Mouse (Mus musculus): ENCODE data around the gene Nedd9.
A peak's percentile ranks its signal among the peaks of the same experiment; 100 is the strongest.

The Nedd9 gene

DNA sequence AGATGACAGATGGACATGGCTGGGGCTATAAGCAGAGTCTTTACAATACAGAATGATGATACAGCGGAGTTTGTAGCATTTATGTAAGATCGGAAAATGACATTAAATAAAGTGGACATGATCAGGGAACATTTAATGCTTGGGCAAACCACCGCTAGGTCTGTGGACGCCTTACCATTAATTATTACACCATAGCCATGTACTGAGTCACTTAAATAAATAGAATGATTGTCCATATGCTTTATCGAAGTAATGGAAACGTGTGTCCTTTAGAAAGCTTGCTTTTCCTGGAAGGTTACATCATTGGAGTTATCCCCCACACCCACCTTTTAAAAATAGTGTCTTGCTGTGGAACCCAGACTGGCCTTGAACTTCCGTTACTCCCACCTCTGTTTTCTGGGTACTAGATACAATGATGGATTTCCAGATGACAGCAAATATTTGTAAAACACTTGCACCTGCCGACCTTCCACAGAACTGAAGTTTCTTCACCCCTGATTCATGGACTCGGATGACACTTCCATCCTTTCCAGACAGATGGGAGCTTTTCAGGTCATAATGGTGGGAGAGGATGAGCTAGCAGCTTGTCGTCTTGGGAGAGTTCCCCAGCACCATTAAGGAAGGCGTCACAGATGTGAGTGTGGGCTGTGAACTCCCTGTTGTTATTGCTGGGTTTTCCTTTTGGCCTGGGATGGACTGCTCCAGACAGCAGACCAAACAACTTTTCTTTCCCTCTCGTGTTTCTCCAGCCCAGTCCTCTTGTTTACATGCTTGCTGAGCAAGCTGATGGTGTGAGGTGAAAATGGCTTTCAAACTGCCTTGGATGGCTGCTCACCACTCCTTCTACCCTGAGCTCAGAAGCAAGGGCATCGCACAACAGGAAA lies 76.7 kb downstream of the Nedd9 start:
- DNase-seq (ENCODE audit: inconsistent ontology term) = no peak

DNA sequence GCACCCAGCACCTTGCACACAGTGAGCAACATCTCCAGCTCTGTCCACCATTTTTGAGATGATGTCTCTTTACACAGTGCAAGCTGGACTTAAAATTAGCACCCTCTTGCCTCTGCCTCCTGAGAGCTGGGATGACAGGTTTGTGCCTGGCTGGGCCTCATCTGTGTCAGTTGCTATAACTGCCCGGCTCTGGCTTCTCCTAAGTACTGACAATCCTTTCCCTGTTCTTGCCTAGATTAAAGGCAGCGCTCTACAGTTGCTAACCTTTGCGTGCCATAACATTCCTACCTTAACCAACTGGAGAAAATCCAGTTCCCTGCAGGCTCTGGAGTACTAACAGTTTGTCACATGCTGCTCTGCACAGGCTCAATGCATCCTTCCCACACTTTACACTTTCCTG lies 77.9 kb downstream of the Nedd9 start:
- DNase-seq (ENCODE audit: inconsistent ontology term) = no peak

DNA sequence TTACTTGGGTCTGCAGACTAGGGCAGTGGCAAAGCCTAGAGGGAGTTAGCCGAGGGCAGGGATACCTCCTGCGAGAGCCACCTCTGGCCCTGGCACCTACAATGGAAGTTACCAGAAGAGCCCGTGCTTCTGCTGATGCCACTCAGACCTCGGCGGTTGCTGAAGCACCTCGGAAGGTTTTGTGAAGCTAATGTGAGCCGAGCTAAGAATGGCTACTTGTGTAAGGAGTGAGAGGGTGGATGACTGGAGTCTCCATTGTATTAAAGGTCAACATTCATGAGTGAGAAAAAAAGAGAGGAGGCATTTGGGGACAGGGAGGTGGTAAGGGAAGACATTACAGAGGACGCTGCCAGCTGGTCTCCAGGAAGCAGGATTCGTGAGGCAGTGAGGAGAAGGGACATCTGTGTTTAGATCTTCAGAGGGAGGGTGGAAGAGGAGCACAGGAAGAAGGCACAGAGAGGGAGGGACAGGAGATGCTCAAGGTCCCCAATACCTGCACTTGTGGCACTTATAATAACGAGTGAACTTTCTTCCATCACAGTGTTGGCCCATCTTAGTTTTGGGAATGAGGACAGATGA lies 78.7 kb downstream of the Nedd9 start:
- DNase-seq (ENCODE audit: inconsistent ontology term) = no peak

DNA sequence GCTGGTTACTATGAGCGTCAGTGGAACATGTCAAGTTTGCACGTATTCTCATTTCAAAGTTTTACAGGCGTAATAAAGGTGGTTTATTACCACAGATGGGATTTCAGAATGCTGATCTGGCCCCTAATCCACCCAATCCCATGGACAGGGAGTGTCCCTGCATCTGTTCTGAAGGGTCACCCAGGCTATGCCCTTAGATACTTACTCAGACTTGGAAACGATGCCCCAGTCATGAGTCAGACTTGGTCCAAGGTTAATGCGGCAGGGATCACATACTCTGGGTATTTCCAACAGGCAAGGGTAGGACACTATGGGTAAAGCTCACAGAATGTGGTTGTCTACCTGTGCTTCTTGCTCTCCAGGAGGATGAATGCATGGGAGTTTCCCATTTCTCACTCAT lies 82.2 kb downstream of the Nedd9 start:
- no peak for DNase-seq (ENCODE audit: inconsistent ontology term)

DNA sequence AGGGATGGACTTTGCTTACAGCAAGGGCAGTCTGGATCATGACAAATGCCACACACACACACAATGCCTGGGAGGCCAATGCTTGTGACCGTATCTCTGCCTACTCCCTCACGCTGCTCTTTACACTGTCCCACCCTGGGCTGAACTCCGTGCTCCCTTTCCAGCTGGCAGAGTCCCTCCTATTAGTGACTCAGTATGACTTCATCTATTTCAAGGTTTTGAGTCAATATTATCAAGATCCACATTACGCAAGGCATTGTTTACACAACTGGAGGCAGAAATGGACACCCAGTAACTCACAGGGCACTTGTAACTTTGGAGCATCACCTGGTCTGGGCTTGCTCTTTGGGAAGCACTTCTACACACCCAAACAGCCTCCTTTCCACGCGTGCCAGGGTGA lies 83.3 kb downstream of the Nedd9 start:
- peak; percentile 45 for DNase-seq (ENCODE audit: inconsistent ontology term)

DNA sequence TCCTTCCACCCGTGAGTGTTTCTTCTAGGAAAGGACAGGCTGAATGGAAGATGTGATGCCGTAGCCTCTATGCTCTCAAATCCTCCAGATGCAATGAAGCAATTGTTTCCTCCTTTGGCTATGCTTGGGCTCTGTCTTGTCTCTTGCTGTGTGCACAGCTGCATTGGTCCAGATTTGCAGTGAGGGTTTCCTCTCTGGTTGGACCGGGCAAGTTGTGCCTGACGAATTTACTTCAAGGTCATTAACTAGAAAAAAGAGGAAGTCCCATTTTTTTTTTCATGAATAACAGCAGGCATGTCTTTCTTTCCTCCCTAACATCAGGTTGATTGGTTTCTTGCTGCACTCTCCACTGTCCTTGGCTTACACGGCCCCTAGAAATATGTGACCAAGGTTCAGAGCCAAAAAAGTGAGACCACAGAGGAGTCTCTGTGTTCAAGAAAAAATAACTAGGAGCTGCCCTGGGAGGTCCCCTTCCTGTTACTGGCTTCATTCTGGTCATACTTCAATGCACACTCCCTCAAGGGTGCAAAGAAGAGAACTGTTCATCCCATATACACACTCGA lies 84.6 kb downstream of the Nedd9 start:
- peak; percentile 72 for DNase-seq (ENCODE audit: inconsistent ontology term)

DNA sequence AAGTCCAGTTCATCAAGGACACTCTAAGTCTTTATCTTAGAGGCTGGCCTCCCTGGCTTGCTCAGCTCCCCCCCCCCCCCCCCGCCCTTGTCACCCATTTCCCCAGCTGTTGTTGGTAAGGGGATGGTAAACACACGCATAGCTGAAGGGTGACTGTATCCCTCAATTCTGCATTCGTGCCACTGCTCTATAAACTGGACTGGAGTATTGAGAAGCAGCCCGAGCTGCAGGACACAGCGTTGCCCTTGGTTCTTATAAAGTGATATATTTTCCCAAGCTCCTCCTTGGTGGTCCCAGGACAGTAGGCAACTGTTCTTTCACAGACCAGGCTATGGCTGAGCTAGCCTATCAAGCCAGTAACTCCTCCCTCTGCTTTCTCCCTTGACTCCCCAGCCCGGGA lies 85.4 kb downstream of the Nedd9 start:
- DNase-seq (ENCODE audit: inconsistent ontology term) = peak; percentile 19

DNA sequence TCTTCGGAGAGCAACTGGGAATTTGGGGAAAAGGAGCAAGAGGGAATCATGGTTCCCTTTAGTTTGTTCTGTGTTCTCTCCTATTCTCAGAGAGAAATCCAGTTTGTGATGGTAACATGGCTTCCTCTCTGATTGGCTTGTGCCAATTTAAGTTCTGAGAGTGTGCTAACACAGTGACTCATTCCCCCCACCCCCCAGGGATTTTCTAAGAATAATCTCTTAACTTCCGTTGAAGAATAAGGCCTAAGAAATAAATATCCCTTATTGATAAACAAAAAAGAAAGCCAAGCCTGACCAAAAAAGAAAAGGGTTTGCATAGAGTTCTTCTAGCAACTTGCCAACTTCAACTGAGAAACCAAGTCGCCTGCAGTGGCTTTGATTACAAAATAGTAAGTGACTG lies 86.9 kb downstream of the Nedd9 start:
- no peak for DNase-seq (ENCODE audit: inconsistent ontology term)

DNA sequence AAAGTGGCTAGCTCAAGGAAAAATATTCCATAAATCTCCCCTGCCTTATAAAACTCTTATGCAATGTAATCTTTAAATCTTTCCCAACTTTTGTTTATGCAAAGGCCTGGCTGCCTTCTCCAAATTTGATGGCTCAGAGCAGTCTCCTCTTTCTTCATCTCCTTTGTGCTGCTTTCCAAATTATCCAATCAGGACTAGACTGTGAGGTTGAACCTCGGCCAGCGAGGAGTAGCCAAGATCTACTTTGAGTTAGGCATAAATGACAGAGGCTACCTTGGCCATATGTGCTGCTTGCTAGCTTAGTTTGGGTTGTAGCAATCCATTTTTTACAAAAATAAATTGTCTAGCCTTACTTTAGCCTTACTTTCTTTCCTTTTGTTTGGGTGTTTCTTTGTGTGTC lies 95.0 kb downstream of the Nedd9 start:
- DNase-seq (ENCODE audit: inconsistent ontology term) = no peak

DNA sequence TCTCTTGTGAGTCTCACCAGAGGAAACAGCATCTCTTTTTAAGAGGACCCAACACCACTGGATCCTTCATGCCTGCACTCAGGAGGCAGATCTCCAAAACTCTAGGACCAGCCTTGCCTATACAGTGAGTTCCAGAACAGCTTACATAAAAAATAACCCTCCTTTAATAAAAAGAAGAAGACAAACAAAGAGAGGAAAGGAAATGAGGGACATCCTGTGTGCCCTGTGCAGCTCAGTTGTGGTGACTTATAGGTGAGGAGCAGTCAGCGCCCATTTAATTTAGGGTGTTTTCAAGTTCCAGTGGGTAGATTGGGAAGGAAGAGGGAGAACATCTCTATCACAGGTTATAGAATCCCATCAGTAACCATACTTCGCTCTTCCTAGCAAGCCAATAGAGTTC lies 96.5 kb downstream of the Nedd9 start:
- no peak for DNase-seq (ENCODE audit: inconsistent ontology term)

DNA sequence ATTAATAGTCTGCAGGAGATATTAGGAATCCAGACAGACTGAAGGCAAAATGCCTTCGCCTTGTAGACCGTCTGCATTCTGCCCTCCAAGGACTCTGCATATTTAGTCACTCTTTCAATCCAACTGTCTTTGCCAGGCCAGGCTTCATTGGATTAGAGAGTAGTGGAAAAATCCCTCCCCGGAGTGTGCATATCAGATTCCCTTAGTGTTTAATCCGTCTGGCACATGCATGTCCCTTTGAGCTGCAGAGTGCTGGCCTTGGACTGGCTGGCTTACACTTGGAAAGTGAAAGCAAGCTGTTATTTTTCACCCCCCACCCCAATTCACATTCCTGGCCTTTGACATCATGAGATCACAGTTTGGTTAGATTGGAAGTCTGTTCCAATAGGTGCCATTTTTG lies 100.6 kb downstream of the Nedd9 start:
- peak; percentile 89 for DNase-seq (ENCODE audit: inconsistent ontology term)

DNA sequence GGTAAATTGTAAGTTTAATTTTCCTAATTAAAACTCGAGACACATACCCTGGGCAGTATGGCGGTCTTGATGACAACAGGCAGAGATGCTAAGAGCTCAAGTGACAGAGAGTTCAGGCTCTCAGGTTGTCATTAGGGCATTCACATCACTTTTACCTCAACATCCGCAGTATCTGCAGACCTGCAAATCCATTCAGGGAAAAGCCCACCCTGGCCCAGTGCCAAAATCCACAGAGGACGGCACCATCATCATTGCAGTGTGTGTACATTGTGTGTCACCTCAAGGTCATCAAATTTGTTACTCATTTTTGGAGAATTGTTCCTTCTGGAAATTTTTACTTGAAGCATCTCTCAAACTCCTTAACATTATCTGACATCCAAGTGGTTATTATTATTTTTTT lies 102.3 kb downstream of the Nedd9 start:
- no peak for DNase-seq (ENCODE audit: inconsistent ontology term)

DNA sequence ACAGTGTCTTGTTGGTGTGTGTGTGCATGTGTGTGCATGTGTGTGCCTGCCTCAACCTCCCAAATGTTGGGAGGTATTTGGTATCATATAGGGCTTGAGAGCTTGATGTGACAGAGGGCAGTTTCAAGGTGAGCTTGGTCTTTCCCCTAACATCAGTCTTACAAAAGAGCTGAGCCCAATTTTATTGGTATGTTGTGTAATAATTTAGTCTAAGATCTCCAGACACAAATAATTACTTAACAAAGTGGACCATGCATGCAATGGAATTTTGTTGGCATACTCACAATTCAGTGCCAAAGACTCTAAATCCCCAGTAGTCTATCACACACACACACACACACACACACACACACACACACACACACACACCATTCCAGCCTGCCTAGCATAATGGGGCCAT lies 104.5 kb downstream of the Nedd9 start:
- DNase-seq (ENCODE audit: inconsistent ontology term) = no peak

DNA sequence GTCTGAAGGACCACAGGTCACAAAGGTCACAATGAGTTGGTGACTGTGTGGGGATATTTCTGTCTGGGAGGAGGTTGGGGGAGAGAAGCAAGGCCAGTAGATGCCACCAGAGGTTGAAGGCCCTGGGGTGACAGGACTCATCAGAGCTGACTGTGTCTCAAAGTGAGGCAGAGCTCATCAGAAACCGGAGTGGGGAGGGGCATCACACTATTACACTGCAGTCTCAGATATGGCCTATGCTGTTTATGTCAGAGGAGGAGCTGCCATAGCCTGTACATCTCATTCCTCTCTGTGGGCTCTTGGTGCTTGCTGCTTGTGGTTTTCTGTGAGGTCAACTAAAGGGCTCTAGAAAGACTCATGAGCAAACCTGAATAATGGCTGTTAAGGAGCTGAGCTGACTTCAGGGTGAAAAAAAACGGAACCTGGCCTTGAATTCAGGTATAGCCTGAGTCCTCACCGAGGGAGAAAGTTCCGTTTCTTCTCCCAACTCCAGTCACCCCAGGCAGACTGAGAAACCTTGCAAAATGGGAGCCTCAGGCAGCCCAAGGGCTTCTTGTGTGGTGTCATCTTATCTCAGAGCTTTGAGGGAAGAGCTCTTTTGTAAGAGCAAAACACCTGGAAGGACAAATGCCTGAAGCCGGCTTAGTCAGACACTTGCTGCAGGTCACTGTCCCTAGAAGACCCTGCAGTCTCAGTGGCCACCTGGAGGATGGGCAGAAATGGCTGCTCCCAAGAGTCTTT lies 105.2 kb downstream of the Nedd9 start:
- DNase-seq (ENCODE audit: inconsistent ontology term) = no peak

DNA sequence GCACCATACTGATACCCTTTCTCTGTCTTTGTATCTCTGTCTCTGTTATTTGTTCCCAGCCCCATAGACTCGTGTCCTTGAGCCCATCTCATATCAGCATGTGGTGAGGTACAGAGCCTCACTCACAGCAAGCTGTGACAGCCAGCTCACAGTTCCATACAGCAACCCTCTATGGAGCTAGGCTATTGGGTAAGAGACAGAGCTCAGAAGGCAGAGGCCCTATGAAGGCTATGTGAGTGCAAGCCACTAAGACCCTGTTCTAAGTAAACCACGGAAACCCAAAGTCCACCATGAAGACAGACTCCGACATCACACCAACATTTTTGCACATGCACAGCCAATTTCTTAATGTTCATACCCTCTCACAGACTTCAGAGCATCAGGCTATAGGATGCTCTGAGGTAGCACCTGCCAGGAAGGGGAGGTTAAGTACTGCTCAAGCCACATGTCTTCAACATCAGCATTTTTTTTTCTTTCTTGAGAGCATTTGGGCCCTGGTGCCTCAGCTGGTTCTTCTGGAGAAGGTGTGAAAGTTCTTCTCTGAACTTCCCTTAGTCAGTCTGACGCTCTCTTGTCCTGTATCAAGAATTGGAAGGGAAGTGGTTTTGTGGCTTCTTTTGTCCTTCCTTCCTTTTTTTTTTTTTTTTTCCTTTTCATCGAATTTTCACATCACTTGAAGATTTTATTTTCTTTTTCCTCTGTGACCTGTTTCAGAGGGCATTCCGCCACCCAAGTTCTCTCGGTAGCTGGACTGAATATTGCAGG lies 105.9 kb downstream of the Nedd9 start:
- no peak for DNase-seq (ENCODE audit: inconsistent ontology term)

DNA sequence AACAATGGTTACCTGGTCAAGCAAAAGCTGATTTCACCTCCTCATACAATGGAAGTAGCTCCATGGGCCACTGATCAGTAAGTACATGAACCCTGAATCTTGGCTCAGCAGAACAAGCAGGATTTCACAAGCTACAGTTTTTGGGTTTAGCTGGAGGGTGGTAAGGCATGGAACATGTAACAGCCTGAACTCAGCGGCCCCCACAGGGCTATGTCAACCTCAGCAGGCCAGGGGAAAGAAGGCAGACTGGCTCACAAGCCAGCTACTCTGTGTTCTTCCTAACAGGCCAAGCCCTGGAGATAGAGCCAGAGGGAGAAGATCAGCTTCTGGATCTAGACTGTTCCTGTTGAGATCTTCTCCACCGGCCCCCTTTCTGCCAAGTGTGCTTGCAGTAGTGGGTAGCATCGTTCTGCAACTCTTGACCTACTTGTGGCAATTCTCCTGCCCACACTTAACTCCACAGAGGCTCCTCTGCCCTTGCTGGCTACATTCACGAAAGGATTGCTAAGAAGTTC lies 107.2 kb downstream of the Nedd9 start:
- no peak for DNase-seq (ENCODE audit: inconsistent ontology term)

DNA sequence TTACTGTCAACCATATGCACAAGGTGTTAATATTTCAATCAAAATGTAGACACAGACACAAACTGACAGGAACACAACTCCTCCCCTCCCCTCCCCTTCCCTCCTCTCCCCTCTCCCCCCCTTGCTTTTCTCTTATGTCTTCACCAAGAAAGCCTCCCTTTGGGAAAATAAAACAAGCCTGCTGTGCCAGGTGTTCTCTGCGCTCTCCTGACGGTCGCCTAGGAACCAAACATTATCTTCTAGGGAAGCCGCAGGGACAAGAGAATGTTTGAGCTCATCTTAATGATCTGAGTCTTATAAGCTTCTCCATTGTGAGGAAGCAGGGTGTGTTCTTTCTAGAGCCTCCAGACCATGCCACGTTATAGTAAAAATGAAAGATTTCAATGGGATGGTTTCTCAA lies 108.7 kb downstream of the Nedd9 start:
- DNase-seq (ENCODE audit: inconsistent ontology term) = no peak

DNA sequence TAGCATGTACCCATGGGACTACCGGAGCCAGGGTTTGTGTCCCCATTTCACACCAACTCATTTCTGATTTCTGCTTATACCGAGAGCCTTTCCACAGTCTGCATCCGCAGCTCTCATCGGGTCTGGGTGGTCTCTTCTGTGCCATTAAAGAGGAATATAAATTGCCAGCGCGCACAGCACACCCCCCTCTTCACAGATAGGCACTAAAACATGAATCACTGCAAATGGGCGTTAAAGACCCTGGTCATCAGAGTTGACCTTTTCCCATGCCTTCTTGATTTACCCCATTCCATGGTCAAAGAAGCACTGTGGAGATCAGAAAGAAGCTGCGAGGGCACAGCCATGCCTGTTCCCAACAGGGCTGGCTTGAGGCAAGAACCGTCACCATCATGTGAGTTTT lies 109.3 kb downstream of the Nedd9 start:
- DNase-seq (ENCODE audit: inconsistent ontology term) = no peak

DNA sequence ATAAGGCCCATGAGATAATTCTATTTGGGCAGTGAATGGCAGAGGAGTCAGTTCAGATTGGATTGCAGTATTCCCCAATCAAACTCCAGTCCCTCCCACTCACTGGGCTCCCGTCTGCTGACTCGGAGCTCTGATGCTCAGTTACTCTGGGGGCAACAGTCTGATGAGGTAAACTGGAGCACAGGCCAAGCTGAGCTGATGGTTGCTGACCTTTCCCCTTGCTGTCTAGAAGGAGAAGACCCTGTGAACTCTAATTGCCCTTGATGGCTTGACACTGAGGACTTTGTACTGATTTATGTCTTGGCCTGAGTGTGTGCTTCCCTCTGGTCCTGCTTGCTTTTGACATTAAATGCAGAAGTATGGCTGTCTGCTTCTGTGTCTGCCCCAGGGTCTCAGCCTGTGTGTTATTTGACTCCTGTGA lies 110.1 kb downstream of the Nedd9 start:
- DNase-seq (ENCODE audit: inconsistent ontology term) = no peak

DNA sequence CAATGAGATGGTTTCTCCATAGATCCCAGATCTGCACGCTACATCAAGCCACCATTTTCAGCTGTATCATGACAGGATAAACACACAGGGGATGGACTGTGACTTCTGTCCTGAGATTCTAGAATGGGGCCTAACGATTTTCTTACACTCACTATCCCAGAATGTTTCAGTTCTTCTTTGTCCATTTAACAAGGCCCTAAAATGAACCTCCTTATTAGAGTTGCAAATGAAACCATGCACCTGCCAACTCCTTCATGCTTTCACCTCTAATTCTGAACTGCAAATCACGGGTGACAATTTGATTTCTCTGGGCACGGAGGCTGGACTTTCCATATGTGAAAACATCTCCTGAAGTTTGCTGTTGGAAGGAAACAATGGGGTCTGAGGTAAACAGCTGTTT lies 111.1 kb downstream of the Nedd9 start:
- DNase-seq (ENCODE audit: inconsistent ontology term) = no peak

DNA sequence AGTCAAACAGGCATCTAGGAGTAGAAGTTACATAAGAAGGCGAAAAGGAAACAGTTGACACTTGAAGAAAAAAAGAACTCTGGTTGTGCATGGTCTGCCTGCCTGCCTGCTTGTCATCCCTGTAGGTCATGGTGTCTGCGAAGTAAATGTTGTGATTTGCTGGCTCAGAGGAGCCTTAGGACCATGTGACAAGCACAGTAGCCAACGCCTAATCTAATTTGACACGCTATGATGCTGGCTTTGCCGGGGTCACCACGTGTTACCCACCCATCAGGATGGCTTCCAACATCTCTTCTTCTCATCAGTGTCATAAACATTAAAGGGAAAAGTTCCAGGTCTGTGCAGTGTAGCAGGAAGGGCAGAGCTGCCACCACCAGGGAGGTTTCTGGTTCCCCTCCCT lies 111.5 kb downstream of the Nedd9 start:
- DNase-seq (ENCODE audit: inconsistent ontology term) = no peak

DNA sequence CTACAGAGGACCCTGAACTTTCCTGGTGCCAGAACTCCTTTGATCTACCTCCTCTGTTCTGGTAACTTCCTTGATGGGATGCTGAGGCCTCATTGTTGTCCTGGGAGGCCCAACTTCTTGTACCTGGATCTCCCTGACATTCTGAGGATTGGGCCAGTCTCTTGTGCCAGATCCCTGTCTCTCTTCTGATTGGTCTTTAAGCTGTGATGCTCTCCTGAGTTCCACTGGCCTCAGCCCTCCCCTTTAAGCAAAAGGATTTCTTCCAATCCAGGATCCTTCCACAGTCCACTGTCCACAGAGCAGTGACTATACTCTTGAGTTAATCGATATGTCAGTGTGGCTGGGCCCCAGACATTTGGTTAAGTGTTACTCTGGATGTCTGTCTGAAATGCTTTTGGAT lies 112.3 kb downstream of the Nedd9 start:
- no peak for DNase-seq (ENCODE audit: inconsistent ontology term)

All from Muller cell, postnatal 12 days (primary cell).